Comparison of ENCODE assay signal across 8 mouse cellular contexts in genomic region chrX:99042451-99042951, GRCm38 (mm10). TPM values are rescaled to one million over a fixed set of nuclear protein-coding genes. Genes with fewer than 3 reads are reported as not detected.
DNase-seq lines count a peak whose midpoint lies in the region; ATAC-seq lines count a peak whose summit lies in the region.

No protein-coding gene starts in this region.

- no peaks in the 10 kb centered on the region for H3K36me3 ChIP-seq in hindbrain, embryonic 13.5 days

- H3K9ac ChIP-seq in hindbrain, embryonic 13.5 days, result peak overlapping the region; percentile 61

- peak overlapping the region; percentile 80 for H3K4me2 ChIP-seq in hindbrain, embryonic 13.5 days

- peaks cover 50% of the 10 kb centered on the region for H3K27me3 ChIP-seq in hindbrain, embryonic 13.5 days

- no peaks in the 10 kb centered on the region for H3K9me3 ChIP-seq in hindbrain, embryonic 13.5 days

- peak; percentile 83 for DNase-seq in MEL-GATA-1-ER (ENCODE audit: extremely low read depth, low read depth)
- DNase-seq in cerebellum, adult 9-11 months, result peak; percentile 49
- DNase-seq in frontal cortex, postnatal 25 days (ENCODE audit: low spot score in 2 of 2), result peak; percentile 25 to 26
- peak; percentile 19 to 67 for DNase-seq in layer of hippocampus, postnatal 14 days (ENCODE audit: low spot score in 2 of 2)
- DNase-seq in lung, postnatal 10 days, result peak; percentile 91
- DNase-seq in retina, adult 2 months (ENCODE audit: low read depth, low spot score), result peak; percentile 13
- peak; percentile 63 for DNase-seq in thymus, postnatal 25 days

- ATAC-seq in hindbrain, embryonic 13.5 days (ENCODE audit: low FRiP score), result peak; percentile 96

- H3K27ac ChIP-seq in hindbrain, embryonic 13.5 days, result no peak overlapping the region; the same call in 1 of the 2 replicates

- peak overlapping the region; percentile 43 for H3K4me3 ChIP-seq in hindbrain, embryonic 13.5 days

- 32% methylated on average over 31 of the region's 31 CpGs for WGBS in hindbrain, embryonic 13.5 days

- 0 out of 2 replicates have a peak, but pooled peaks cover 4% of the 10 kb centered on the region for H3K4me1 ChIP-seq in hindbrain, embryonic 13.5 days (replicated peaks)

RNA-seq across cellular contexts. Expression of gene Stard8, which starts 39.5 kb away (rescaled TPM):
- 5.6 and 6.0 TPM in 2 replicates for polyA plus RNA-seq in hindbrain, embryonic 13.5 days (2015; fragmentation: Nextera tagmentation; extraction: Ambion mirVana)
- 1 to 10 TPM; 7.9 to 9.1 TPM for total RNA-seq in layer of hippocampus, postnatal 14 days (2021)

Comparison
In these comparisons a context has a peak if more than half of its experiments do, and no peak if none do; other contexts are left out.
1. DNase-seq: peak in every context shown above with its lines; median percentile 91 in lung, postnatal 10 days; 83 in MEL-GATA-1-ER; 63 in thymus, postnatal 25 days; 49 in cerebellum, adult 9-11 months; 43 in layer of hippocampus, postnatal 14 days; 26 in frontal cortex, postnatal 25 days; 13 in retina, adult 2 months.